Mouse (Mus musculus) left cerebral cortex, adult 18-20 months (tissue): Measurements from ENCODE around the gene Cnot11. TPM values are rescaled to one million over a fixed set of nuclear protein-coding genes. Genes with fewer than 3 reads are reported as not detected.

ENCODE experiments used
- DNase-seq, 2 experiments: peaks; one replicate each; pipeline ENCODE4 v3.0.0; 2021 to 2022; ENCODE audit warnings: low spot score in 2 of 2, mixed read lengths in 1 of 2
- long read RNA-seq, 2 experiments: library from polyadenylated mRNA; stranded (forward); transcript quantifications; one replicate each; pipeline ENCODE4 v2.0.0; 2021
- total RNA-seq, 2 experiments: library from RNA; stranded (reverse); gene quantifications; 2 replicates each; pipeline ENCODE4 v1.2.3; 2021

The Cnot11 gene
- 10 to 100 TPM; 23.8 to 25.5 TPM for total RNA-seq
- long read RNA-seq, experiment 1, transcript Cnot11-201 (7 exons, 3,162 nt), result major isoform, 49 of 55 reads
- long read RNA-seq, experiment 1, partial matches to known transcripts, result 2 of 55 reads
- long read RNA-seq, experiment 1, other reads (novel, unspliced or antisense), result 4 of 55 reads
- long read RNA-seq, experiment 2, transcript Cnot11-201 (7 exons, 3,162 nt), result major isoform, 23 of 26 reads
- long read RNA-seq, experiment 2, partial matches to known transcripts, result 1 of 26 reads
- long read RNA-seq, experiment 2, other reads (novel, unspliced or antisense), result 2 of 26 reads

DNA sequence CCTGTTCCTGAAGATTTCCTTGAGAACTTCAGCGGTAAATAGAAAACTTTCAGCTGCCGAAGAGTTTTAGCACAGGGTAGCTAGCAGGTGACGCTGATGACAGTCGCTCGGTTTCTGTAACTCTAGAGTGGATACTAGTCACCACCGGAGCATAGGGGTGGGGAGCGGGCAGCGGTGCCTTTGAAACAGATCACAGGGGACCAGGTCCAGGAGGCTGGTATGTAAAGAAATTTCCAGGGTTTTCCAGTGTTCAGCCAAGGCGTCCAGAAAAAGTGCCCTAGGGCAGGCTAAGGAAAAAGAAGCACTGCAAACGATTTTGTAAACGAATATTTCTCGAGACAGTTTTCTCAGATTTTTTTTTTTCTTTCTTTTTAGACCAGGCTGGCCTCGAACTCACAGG lies at the start of gene Cnot11:
Gene Cnot11, plus strand, starts transcription at position 162 of the 400 bp plus-strand sequence.
- DNase-seq, result no peak

DNA sequence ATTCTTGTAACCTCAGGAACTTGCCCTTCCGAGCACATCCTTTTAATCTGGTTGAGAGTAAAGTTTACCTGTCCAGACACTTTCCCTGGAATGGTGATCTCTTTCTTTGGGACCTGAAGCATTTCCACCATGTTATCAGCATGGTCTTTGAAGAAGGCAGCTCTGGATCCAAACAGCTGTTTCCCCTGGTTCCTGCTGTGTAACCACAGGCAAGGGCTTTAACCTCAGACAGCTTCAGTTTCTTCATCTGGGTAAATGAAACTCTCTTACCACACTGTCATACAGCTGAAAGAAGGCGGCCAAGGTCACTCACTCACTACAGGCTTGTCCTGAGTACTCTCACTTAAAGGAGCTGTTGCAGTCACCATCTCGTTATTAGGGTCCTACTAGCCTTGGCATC lies 47.4 kb upstream of the Cnot11 start:
- no peak for DNase-seq

DNA sequence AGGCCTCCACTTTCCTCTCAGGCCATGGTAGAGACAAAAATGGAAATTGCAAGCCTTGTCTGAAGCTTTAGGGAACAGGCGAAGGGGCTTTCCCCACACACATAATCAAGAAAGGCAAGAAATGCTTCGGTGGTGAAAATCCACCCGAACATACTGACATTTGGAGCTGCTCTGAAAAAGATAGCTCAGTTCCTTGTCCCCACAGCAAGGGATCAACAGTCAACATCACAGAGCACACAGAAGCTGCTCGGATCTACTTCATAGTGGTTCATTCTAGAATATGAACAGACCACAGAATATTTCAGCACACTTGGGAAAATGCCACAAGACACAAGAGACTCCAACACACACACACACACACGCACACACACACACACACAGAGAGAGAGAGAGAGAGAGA lies 41.6 kb upstream of the Cnot11 start:
- DNase-seq, result no peak

DNA sequence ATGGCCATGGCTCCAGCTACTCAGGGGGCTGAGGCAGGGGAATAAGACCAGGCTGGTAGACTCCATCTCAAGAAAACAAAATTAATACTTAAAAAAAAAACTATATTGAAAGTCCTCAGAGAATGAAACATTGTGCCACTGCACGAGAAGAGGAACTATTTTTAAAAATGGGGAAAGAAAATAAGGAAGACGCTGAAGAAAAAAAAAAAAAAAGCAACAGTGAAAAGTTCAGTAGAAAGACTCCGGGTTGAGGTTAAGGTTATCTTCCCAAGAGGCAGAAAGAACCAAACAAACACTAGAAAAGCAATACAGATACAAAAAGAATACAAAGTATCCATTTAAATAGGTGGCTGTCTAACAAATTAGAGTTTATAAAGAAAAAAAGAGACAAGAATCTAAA lies 41.1 kb upstream of the Cnot11 start:
- DNase-seq, result no peak

DNA sequence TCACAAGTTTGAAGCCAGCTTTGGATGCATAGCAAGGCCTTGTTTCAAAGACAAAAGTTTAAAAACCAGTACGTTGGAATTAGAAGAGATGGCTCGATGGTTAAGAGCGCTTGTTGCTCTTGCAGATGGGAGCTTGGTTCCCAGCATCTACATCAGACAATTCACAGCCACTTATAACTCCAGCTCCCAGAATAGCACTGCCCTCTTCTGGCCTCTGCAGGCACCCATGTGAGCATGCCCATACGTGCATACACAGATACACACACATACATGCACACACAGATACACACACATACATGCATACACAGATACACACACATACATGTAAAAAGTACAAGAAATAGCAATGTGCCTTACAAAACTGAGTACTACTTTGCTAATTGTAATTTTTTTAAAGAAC lies 37.8 kb upstream of the Cnot11 start:
- DNase-seq, result no peak

DNA sequence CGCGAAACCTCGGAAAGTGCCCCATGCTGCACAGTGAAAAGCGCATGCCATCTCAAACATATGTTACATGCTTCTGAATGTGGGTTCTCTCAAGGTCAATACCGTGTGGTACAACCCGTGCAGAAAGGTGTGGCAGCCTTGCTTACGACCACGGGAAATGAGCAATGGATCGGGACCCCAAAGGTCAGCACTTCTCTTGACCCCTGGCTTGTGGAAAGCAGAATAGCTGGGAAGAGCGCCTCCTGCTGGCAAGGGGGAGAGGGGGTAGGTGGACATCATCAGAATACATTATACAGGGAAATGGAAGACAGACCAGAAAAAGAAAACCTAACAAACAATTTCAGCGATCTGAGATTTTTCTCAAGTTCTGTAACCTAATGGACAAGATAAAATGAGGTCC lies 37.0 kb upstream of the Cnot11 start:
- no peak for DNase-seq

DNA sequence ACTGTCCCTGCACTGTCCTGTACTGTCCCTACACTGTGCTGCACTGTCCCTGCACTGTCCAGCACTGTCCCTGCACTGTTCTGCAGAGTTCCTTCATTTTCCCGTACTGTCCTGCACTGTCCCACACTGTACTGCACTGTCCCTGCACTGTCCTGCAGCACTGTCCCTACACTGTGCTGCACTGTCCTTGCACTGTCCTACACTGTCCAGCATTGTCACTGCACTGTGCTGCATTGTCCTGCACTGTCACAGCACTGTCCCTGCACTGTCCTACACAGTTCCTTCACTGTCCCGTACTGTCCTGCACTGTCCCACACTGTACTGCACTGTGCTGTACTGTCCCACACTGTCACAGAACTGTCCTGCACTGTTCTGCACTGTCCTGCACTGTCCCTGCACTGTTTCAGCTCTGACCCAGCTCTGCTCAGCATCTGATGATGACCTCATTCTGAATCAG lies 35.3 kb upstream of the Cnot11 start:
- no peak for DNase-seq

DNA sequence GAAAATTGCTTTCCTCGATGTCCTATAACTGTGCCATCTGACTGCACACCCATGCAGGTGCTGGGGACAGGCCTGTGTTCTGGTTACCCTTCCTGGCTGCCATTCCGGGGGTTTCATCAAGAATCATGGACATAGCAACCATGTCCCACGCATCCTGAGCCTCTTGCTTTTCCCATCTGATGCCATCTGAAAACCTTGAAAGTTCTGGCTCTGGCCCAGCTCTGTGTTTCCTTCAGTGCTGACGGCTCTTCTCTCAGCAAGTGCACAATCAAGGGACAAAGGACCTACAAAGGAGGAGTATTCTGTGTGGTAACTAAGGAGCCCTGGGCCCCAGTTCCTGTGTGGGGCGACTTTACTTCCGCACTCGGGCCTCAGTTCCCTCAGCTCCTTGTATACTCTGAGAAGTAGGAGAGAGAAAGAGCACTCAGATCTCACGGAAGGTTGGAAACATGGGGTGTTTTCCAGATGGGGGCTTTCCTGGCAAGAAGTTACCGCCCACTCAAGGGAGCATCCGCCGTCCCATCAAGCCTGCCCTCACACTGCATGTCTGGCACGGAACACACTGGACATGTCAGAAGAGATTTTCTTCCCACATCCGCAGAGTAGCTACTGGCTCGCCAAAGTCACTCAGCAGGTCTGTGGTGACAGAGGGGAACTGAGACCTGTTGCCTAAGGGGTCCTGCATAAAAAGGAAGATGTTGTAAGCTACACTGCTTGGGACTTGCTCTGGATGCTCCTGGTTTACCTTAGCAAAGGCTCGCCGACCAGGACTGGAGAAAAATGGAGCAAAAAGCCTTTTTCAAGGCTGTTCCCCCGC lies 31.8 kb upstream of the Cnot11 start:
- peak in 1 of 2 experiments; percentile 29 for DNase-seq

DNA sequence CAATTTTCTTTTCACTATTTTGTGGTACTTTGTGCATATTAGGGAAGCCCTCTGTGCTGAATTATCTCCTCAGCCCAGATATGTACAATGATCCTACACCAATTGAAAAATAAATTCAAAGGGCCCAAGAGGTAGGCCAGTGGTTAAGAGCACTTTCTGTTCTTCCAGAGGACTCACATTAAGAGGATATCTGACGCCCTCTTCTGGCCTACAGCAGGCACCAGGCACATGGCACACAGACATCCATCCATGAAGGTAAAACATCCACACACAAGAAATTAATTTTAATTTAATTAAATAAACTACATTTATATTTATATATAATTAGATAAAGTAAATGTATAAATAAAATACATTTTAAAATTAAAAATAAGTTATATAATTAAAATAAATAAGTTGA lies 30.5 kb upstream of the Cnot11 start:
- peak; percentile 13 to 25 for DNase-seq

DNA sequence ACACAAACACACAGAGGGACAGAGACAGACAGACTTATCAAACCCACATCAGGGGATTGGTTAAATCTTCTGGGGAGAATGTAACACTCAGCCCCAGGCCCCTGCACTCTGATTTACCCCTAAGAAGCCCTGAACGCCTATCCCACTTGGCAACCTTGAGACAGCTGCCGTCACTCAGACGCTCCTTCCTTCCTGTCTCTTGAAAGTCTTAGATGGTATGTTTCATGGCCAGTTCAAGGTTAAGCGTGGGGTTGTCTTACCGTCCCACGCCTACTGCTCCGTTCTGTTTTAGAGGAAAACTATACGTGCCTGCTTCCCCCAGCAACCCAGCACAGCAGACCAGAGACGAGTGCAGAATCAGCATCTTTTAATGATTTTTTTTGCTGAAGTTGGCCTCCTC lies 29.2 kb upstream of the Cnot11 start:
- DNase-seq, result no peak

DNA sequence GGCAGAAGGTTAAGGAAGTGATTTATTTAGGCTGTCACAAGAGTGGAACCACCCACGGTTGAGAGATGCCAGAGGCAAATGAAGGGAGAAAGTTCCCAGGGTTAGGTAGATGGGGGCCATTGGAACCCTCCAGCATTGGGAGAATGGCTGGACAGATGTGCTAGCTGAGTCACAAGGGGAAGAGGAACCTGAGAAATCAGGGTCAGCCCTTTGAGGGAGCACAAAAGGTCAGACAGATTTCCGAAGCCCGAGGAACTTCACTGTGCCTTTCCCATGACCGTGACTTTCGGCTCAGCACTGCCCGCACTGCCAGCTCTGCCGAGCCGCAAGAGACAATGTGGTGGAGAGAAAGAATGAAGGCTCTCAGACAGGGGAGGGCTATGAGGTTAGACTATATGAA lies 23.0 kb upstream of the Cnot11 start:
- no peak for DNase-seq

DNA sequence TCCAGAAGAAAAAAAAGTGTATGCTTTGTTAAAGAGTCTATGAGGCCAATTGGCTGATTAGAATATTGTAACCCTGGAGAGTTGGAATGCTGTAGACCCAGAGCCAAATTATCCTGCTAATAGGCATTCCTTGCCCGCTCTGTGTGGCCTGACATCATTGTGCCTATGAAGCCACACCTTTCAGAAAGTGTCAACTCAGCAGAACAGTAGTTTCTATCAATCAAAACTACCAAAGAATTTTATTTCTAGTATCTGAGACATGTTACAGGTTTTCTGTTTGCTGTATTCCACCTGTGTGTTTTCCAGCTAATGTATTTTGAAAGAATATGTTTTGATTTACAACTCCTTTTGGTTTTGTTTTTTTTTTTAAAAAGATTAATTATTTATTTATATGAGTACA lies 22.6 kb upstream of the Cnot11 start:
- DNase-seq, result no peak

DNA sequence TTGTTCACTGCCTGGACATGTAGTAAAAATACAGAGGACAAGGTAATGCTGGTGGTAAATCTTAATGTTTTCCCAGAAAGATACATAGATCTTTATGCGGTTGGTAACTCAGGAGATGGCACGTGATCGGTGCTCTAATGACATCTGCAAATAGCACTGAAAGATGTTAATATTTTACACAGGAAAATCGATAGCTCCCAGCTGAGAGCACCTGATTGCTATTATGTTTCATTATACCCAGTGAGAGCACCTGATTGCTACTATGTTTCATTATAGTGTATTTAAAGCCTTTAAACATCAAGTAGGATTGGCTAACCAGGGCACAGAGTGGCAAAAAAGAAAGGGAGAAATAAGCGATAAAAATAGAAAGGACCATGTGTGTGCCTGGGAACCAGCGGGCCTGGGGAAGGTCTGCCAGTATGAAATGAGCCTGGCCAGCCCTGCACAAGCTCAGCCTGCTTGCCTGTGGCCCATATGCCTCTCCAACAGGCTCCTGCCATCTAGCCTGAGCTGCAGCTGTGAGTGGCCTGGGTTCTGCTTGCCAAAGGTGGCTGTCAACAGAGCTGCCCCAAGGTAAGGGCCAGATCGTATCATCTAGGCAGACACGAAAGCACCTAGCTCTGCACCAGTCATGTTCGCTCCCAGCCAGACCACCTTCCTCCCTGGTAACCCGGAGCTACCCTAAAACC lies 19.3 kb upstream of the Cnot11 start:
- DNase-seq, result no peak

DNA sequence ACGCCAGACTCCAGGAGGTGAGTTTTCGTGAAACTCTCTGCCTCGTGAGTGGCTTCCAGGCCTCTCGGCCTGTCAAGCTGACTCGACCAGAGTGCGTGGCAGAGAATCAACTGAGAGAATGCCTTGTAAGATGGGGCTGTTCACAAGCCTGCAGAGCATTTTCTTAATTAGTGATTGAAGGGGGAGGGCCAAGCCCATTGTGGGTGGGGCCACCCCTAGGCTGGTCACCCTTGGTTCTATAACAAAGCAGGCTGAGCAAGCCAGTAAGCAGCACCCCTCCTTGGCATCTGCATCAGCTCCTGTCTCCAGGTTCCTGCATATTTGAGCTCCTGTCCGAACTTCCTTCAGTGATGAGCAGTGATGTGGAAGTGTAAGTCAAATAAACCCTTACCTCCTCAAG lies 13.5 kb upstream of the Cnot11 start:
- no peak for DNase-seq

DNA sequence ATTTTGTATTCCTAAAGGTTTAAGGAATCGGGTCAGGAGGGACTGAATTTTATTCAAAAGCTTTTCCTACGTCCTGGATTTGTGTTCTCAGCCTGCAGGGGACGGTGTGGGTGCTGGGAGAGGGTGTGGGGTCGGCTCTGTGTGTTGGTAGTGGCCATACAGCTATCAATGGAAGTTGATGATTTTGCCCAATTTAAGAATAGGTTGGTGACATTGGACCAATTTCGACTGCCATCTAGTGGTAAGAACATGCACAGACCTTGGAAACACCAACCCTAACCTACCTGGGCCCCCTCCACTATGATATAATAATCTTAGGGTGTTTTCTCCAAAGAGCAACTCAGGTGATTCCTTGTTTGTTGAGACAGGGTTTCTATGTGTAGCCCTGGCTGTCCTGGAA lies 12.3 kb upstream of the Cnot11 start:
- DNase-seq, result peak; percentile 23 to 31

DNA sequence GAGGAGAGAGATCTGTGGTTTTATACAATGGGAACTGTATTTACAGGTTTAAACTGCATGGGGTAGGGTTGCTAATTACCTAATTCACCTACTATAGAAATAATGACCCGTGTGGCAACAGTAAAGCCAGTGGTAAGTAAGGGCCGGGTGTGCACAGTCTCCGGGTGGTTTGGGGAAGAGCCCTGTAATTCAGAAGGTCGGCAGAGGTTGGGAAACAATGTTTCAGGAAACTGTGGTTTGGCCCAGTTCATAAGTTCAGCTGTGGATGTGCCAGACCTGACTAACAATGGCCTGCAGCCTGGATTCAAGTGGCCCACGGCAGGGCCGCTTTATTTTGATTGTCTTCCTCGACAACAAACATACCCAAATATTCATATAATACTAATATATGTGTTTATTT lies 9.0 kb upstream of the Cnot11 start:
- no peak for DNase-seq

DNA sequence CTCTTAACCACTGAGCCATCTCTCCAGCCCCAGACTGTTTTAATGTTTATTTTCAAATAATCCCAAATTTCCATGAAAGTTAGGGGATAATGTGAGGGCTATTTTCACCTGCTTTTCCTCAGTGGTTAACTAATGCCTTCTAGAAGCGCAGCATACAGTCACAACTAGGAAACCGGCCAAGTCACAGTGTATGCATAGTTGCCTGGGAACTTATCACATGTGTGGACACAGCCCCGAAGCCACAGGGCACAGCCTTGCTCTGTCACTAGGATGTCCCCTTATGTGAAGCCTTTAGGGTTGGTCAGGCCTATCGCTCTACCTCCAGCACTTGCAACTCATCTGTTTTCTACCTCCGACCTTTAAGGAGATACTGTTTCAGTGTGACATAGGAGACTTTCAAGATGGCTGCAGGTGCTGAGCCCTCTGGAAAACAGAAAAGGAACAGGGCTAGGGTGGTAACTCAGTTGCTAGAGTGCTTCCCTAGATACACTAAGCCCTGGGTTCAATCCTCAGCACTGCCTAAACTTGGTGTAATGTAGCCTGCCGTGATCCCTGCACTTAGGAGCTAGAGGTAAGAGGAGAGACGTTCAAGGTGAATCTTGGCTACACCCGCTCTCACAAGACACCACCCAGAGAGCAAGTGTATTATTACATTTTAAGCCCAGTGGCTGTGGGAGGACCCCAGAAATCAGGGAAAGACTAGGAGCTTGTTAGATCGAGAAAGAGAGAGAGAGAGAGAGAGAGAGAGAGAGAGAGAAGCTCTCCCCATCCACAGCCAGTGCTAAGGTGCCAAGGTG lies 8.2 kb upstream of the Cnot11 start:
- no peak for DNase-seq

DNA sequence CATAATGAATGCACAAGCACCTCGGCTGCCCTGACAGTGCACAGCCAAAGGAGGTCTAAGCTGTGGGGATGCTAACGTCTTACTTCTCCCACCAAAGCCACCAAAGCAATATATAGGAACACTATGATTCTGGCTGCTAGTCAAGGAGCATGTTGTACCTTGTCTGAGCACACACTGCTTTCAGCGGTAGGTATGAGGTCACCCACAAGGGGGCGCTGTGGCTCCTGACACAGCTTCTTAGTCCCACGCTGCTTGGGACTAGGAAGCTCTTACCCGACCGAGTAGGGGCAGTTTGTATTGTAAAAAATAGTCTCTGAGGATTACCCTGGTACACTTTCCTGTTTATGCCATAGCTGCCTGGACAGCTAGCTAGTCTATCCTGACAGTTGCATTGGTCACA lies 7.4 kb upstream of the Cnot11 start:
- DNase-seq, result peak; percentile 67 to 78

DNA sequence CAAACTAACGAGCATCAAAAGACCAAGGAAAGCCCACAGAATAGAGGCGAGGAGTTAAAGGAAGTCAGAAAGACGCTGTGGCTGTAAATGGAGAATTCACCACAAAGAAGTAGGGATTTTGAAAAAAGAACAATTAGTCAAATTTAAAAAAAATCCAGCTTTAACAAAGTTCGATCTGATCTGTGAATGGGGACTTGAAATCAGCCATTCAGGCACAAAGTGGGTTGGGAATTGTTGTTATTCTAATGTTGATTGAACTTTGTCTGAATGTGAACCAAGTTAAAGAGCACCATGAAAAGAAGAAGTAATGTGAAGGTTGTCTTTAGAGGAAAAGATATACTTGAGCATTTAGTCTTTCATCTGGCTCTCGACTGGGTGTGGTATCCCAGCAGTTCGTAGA lies 6.5 kb upstream of the Cnot11 start:
- DNase-seq, result no peak

DNA sequence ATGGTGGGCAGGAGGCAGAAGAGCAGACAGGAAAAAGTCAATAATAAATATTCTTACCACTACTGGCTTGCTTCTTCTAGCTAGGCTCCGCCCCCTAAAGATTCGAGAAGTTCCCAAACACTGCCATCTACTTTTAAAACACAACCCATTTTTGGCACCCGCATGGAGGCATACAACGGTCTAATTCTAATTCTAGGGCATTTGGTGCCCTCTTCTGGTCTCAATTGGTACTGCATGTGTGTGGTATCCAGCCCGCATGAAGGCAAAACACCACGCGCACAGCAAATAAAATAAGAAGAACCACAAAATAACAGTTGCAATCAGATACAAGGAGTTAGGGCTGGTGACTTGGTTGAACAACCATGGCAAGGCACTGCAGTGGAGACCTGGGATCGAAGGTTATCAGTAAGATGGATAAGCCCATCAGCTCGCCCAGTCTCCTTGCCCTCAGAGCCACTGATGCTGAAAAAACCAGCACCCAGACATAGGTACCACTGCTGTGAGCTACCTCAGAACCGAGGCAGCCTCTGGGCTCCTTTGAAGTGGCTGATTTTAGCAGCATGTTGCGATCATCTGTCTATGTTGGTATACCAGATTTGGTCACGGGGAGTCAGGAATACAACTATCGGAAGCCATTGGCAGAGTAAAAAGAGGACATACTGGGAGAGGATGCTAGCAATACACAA lies 4.4 kb upstream of the Cnot11 start:
- DNase-seq, result peak; percentile 82 to 91

DNA sequence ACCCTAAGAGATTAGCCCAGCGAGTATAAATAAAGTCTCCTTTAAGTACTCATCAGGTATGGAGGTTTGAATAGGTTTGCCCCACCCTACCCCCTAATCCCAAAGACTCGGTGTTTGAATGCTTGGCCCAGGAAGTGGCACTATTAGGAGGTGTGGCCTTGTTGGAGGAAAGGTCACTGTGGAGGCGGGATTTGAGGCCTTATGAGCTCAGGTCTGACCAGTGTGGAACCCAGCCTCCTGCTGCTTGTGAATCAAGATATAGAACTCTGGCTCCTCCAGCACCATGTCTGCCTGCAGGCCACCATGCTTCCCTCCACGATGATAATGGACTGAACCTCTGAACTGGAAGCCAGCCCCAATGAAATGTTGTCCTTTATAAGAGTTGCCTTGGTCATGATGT lies 3.8 kb upstream of the Cnot11 start:
- DNase-seq, result no peak
